Mouse (Mus musculus): Measurements from ENCODE around the gene Ggt6. TPM values are rescaled to one million over a fixed set of nuclear protein-coding genes. Genes with fewer than 3 reads are reported as not detected.
A peak's percentile ranks its signal among the peaks of the same experiment; 100 is the strongest.

Gene Ggt6
- polyA plus RNA-seq, 1 experiment from 2014 or later, result not detected

DNA sequence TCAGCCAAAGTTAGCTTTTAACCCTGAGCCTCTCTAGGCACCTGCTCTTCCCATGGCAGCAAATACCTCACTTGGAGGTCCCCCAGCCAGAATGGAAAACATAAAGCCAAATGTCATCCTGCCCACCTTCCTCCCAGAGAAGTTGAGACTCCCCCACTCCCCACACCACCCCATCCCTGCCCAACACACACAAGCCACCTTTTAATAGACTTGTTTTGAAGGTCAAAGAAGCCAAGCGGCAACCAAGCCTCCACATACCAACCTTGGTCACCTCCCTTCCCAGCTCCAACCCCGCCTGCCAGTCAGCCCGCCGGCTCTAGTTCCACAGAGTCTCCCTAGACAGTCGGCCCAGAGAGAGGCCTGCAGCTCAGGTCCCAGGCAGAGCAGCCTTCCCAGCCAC is 33.3 kb upstream of the Ggt6 start:
- H3K36me3 ChIP-seq, result no peaks in the 10 kb centered on the region
- no peaks in the 10 kb centered on the region for H3K4me1 ChIP-seq (replicated peaks)
- H3K4me3 ChIP-seq, result no peak overlapping the region
- WGBS, result 81% methylated on average over 5 of the region's 5 CpGs
- H3K4me2 ChIP-seq, result no peak overlapping the region
- H3K9ac ChIP-seq, result no peak overlapping the region
- no peak overlapping the region for H3K27ac ChIP-seq (replicated peaks)
- no peaks in the 10 kb centered on the region for H3K27me3 ChIP-seq
- no peak for ATAC-seq (ENCODE audit: low FRiP score, low read depth)
- no peaks in the 10 kb centered on the region for H3K9me3 ChIP-seq

DNA sequence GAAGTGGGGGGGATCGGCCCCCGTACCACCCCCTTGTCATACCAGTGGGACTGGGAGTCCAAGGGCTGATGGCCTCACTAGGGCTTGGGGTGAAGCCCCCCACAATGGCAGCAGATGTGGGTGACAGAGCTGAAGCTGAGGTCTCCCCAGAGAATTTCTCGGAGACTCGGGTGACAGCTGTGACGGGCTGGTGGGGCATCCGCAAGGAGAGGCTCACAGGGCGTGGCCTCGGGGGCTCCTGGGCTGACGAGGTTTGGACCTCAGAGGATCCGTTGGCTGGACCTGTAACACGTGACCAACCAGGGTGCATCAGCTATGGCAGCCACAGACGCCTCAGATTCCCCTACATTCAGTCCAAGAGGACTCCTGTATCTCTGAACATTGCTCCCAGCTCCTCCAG is 32.4 kb upstream of the Ggt6 start:
- Histone ChIP-seq H3K4me1 (replicated peaks) (no peaks in the 10 kb centered on the region), H3K4me2 (no peak overlapping the region), H3K4me3 (no peak overlapping the region), H3K27me3 (no peaks in the 10 kb centered on the region), H3K27ac (replicated peaks) (no peak overlapping the region), H3K9me3 (no peaks in the 10 kb centered on the region), H3K36me3 (no peaks in the 10 kb centered on the region), H3K9ac (no peak overlapping the region)
- no peak for ATAC-seq (ENCODE audit: low FRiP score, low read depth)
- 90% methylated on average over 12 of the region's 12 CpGs for WGBS

DNA sequence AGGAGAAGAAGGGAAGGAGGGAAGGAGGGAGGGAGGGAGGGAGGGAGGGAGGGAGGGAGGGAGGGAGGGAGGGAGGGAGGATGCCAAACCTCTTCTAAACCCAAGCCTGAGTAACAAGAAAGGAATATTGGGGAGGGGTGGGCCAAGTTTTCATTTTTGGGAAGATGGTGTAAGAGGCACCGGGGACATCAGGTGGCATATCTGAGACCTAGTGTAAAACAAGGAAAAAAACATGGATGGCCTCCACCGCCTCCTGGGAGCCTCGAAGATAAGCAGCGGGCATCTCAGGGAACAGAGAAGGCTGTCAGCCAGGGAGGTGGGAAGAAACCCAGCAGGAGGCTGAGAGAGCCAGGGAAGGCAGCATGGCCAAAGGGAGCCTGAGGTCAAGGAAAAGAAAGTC is 29.8 kb upstream of the Ggt6 start:
- Histone ChIP-seq H3K4me3 (no peak overlapping the region), H3K36me3 (no peaks in the 10 kb centered on the region), H3K27me3 (no peaks in the 10 kb centered on the region), H3K4me1 (replicated peaks) (peaks cover 2% of the 10 kb centered on the region; the same call in 1 of the 2 replicates), H3K9ac (no peak overlapping the region), H3K9me3 (no peaks in the 10 kb centered on the region), H3K4me2 (no peak overlapping the region), H3K27ac (replicated peaks) (no peak overlapping the region)
- WGBS, result 67% methylated on average over 4 of the region's 4 CpGs
- no peak for ATAC-seq (ENCODE audit: low FRiP score, low read depth)

DNA sequence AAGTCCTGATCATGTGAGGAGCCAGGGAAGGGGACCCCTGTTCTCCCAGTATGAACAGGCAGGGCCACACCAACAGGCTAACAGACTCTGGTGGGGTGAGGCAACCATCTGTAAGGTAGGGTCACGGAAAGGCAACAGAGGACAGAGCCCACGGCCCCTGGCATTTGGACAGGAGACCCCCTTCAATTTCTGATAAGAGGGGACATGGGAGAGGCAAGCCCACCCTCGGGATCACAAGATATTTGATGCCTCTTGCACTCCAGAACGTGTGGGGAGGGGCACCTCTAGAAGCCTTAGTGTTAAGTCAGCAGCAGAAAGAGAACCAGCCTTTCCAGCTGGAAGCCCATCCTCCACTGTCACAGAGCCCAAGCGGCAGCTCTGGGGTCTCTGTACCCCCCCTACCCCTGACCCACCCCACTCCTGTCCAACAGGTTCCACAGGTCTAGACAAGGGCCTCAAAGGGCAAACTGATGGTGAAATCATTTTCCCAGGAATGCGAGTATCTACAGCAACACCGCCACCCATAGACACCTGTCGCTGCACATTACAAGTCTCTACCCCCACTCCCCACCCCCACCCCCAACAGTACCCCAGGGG is 29.1 kb upstream of the Ggt6 start:
- no peak for ATAC-seq (ENCODE audit: low FRiP score, low read depth)
- no peaks in the 10 kb centered on the region for H3K27me3 ChIP-seq
- H3K4me2 ChIP-seq, result no peak overlapping the region
- no peak overlapping the region for H3K27ac ChIP-seq (replicated peaks)
- 62% methylated on average over 8 of the region's 8 CpGs for WGBS
- H3K4me3 ChIP-seq, result no peak overlapping the region
- H3K9ac ChIP-seq, result no peak overlapping the region
- peaks cover 8% of the 10 kb centered on the region; the same call in 1 of the 2 replicates for H3K4me1 ChIP-seq (replicated peaks)
- no peaks in the 10 kb centered on the region for H3K9me3 ChIP-seq
- no peaks in the 10 kb centered on the region for H3K36me3 ChIP-seq

DNA sequence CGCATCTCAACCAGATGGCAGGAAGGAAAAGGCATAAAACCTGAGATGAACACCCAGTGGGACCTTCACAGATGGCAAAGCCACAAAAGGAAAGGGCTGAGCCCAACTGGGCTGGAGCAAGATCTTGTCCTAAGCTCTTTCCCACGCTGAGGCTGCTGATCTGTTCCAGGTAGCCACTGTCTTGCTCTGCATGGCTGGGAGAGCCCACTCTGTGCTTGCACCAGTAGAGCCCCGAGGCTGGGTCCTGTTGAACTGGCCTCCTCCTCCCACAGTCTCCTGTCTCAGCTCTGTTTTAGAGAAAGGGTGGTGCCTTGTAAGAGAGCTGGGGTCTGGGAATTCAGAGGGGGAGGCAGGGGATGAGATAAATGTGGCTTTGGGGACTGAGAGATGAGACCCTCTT is 28.2 kb upstream of the Ggt6 start:
- no peak overlapping the region for H3K4me3 ChIP-seq
- no peaks in the 10 kb centered on the region for H3K36me3 ChIP-seq
- H3K27me3 ChIP-seq, result no peaks in the 10 kb centered on the region
- peaks cover 16% of the 10 kb centered on the region for H3K4me1 ChIP-seq (replicated peaks)
- H3K27ac ChIP-seq (replicated peaks), result no peak overlapping the region
- no peaks in the 10 kb centered on the region for H3K9me3 ChIP-seq
- H3K4me2 ChIP-seq, result no peak overlapping the region
- 17% methylated on average over 3 of the region's 3 CpGs for WGBS
- ATAC-seq (ENCODE audit: low FRiP score, low read depth), result no peak
- H3K9ac ChIP-seq, result no peak overlapping the region

DNA sequence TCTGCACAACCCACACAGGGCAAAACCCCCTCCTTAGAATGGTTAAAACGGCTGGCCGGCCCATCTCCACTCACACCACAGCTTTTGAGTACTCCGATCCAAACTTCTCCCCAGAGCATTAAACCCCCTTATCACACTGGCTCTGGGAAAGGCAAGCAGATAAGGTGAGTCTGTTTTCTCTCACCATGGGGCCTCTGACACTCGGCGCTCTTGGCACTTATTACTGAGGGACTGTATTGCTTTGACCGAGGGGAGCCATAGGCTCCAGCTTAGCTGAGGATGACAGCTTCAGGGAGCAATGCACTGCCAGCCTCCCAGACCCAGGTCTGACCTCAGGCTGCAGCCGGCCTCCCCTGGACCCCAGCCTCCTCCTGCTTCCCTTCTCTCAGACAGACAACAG is 27.8 kb upstream of the Ggt6 start:
- H3K9ac ChIP-seq, result no peak overlapping the region
- ATAC-seq (ENCODE audit: low FRiP score, low read depth), result no peak
- no peaks in the 10 kb centered on the region for H3K9me3 ChIP-seq
- WGBS, result 22% methylated on average over 7 of the region's 7 CpGs
- peaks cover 16% of the 10 kb centered on the region for H3K4me1 ChIP-seq (replicated peaks)
- no peaks in the 10 kb centered on the region for H3K36me3 ChIP-seq
- no peak overlapping the region for H3K4me2 ChIP-seq
- H3K4me3 ChIP-seq, result no peak overlapping the region
- no peak overlapping the region for H3K27ac ChIP-seq (replicated peaks)
- peaks cover 3% of the 10 kb centered on the region; the same call in 1 of the 2 replicates for H3K27me3 ChIP-seq

DNA sequence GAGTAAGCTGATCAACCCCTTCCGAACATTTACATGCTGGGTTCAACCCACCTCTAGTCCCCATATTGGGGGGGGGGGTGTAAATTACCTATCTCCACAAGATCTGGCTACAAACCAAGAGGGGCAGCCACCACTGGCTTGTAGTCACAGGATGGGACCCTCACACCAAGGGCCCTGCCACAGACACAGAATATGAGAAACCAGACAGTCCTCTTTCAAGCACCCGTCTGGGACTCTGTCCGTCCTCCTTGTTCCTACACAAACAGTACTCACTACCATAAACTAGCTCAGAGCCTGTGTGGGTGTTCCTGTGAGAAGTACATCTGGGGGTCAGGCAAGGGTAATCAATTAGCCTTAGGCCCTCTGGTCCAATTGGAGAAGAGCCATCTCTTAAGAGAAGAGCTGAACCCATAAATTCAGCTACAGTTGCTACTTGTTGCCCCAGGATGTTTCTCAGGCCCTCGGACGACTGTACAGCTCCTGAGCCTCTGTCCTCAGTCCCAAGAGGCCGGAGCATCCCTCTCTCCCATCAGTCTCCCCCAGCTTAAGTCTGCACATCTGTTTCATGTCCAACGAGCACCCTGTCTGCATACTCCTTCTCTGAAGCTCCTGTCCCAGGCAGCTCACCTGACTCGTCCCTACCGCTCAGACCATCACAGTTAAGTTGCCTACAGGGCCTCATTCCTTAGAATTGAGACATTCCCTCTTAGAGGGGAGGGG is 26.7 kb upstream of the Ggt6 start:
- Histone ChIP-seq H3K4me3 (no peak overlapping the region), H3K27ac (replicated peaks) (no peak overlapping the region), H3K4me2 (no peak overlapping the region), H3K4me1 (replicated peaks) (peaks cover 16% of the 10 kb centered on the region), H3K36me3 (no peaks in the 10 kb centered on the region), H3K9me3 (no peaks in the 10 kb centered on the region), H3K27me3 (peaks cover 12% of the 10 kb centered on the region; the same call in 1 of the 2 replicates), H3K9ac (no peak overlapping the region)
- WGBS, result 59% methylated on average over 9 of the region's 9 CpGs
- no peak for ATAC-seq (ENCODE audit: low FRiP score, low read depth)

DNA sequence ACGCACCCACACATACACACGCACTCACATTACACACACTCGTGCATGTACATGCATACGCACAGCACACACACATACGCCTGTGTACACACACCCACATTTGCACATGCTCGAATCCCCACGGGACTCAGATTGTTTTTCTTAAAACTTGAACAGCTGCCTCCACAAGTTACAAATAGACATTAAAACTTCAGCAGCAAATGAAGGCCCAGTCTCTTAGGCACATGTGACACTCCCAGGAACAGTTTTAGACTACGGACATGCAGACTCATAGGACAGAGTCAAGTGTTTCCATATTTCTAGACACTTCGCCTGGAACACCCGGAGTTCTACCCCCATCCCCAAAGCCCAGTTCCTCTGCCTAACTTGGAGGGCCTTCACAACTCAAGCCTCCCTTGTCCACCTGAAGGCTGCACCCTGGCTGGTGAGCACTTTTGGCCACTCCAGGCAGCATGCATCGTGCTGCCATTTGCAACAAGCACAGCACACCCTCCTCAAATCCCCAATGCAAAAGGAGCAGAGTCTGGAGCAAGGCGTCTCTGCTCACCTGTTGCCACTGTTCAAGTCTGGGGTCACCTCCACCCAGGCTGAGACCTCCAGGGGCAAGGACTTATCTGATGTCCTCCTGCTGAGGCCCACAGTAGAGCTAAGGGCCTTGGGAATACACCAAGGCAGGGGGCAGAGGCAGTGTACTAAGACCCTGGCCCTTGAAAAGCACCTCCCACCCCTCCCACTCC is 25.5 kb upstream of the Ggt6 start:
- no peak overlapping the region for H3K9ac ChIP-seq
- H3K4me1 ChIP-seq (replicated peaks), result peaks cover 16% of the 10 kb centered on the region
- ATAC-seq (ENCODE audit: low FRiP score, low read depth), result no peak
- no peaks in the 10 kb centered on the region for H3K9me3 ChIP-seq
- H3K36me3 ChIP-seq, result no peaks in the 10 kb centered on the region
- WGBS, result 80% methylated on average over 12 of the region's 12 CpGs
- H3K4me2 ChIP-seq, result no peak overlapping the region
- no peak overlapping the region for H3K4me3 ChIP-seq
- H3K27ac ChIP-seq (replicated peaks), result no peak overlapping the region
- peaks cover 16% of the 10 kb centered on the region; the same call in 1 of the 2 replicates for H3K27me3 ChIP-seq

DNA sequence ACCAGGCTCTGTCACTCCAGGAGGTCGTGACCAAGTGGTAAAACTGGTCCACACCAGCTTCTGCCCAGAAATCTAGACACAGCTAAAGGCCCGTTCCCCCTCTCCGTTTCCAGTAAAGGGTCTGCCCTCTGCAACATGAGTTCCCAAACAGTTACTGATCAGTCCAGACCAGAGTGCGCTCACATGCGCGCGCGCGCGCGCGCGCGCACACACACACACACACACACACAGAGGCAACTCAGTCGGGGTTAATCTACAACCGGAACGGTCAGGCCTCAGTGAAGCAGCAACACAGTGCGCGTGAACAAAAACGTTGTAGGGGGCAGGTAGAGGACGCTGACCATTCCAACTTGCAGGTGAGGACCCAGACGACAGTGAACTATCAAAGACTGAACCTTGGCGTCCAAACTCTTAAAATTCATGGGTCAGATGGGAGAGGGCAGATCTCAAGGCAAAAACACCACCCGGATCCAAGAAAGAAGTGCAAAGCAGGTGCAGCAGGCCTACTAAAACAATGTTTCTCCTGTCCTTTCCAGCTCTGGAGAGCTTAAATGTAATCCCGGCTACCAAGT is 24.7 kb upstream of the Ggt6 start:
- no peak; the same call in 1 of the 2 replicates for ATAC-seq (ENCODE audit: low FRiP score, low read depth)
- Histone ChIP-seq H3K36me3 (no peaks in the 10 kb centered on the region), H3K27me3 (peaks cover 16% of the 10 kb centered on the region; the same call in 1 of the 2 replicates), H3K9me3 (no peaks in the 10 kb centered on the region), H3K4me2 (peak overlapping the region; percentile 94), H3K27ac (replicated peaks) (no peak overlapping the region), H3K4me1 (replicated peaks) (peaks cover 16% of the 10 kb centered on the region), H3K9ac (peak overlapping the region; percentile 57; the same call in 1 of the 2 replicates), H3K4me3 (peak overlapping the region; percentile 49)
- 1% methylated on average over 25 of the region's 25 CpGs for WGBS

DNA sequence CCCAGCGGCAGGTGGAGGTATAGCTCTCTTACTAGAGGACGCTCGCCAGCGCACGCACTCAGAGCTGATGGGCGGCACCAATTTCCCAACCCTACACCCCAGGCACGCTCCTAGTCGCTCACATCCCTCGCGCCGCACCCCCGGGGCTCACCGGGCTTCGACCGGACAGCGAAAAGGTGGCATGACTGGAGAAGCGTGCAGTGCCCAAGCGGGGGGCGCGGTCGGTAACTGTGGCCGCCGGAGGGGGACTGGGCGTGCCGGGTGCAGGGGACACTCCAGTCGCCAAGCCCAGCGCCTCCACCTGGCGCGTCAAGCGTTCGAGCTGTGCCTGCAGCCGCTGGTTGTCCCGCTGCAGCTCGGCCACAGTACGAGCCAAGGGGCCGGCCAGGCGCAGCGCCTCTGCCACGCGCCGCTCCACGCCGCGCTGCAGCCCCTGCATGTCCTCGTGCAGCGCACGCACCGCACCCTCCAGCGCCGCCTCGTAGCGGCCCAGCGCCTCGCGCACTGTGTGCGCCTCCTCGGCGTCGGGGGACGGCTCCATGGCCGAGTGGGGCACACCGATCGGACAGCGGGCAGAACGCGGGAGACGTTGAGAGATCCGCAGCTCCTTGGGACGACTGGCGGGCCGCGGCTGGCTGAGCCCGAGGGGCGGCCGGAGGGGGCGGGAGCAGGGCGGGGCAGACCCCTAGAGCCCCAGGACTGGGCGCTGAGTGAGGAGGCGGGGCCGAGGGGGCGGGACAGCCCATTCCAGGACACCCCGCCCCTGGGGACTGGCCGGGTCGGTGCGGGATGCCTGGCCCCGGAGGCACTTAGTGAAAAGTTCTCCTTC is 24.0 kb upstream of the Ggt6 start, which contains the start of gene Smtnl2:
Gene Smtnl2 (minus strand): TSS at position 621 of the 829 bp plus-strand sequence.
- Histone ChIP-seq H3K4me2 (peak within 1 kb of the TSS; percentile 94), H3K27me3 (peaks cover 16% of the 10 kb centered on the region; the same call in 1 of the 2 replicates), H3K4me1 (replicated peaks) (peaks cover 16% of the 10 kb centered on the region), H3K4me3 (peak within 1 kb of the TSS; percentile 49), H3K9ac (peak within 1 kb of the TSS; percentile 57), H3K36me3 (no peaks in the 10 kb centered on the region), H3K9me3 (no peaks in the 10 kb centered on the region), H3K27ac (replicated peaks) (peak within 1 kb of the TSS; percentile 23; the same call in 1 of the 2 replicates)
- under 1% methylated on average over 82 of the region's 86 CpGs for WGBS
- peak; percentile 87 for ATAC-seq (ENCODE audit: low FRiP score, low read depth)

DNA sequence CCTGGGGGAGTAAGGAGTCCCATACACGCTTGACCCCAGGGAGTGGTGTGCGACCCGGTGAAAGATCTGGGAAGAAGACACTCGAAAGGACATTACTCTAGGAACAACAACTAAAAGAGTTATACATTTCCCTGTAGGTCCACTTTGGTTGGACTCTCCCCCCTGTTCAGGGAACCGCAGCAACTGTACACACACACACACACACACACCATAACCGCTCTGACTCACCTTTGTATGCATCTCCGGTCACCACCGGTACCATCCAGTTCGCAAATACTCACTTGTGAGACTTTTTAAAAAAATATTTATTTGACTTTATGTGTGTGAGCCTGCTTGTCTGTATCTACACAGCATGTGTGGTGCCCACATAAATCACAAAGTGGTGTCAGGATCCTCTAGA is 23.4 kb upstream of the Ggt6 start:
- peak overlapping the region; percentile 94 for H3K4me2 ChIP-seq
- no peak overlapping the region for H3K27ac ChIP-seq (replicated peaks)
- H3K4me3 ChIP-seq, result peak overlapping the region; percentile 49
- H3K36me3 ChIP-seq, result no peaks in the 10 kb centered on the region
- H3K9me3 ChIP-seq, result no peaks in the 10 kb centered on the region
- H3K9ac ChIP-seq, result no peak overlapping the region; the same call in 1 of the 2 replicates
- H3K4me1 ChIP-seq (replicated peaks), result peaks cover 16% of the 10 kb centered on the region
- peaks cover 16% of the 10 kb centered on the region; the same call in 1 of the 2 replicates for H3K27me3 ChIP-seq
- ATAC-seq (ENCODE audit: low FRiP score, low read depth), result no peak
- 34% methylated on average over 9 of the region's 9 CpGs for whole genome bisulfite sequencing
